Mouse (Mus musculus) ES-Bruce4 (cell line): Measurements from ENCODE around the gene Camk2n2. TPM values are rescaled to one million over a fixed set of nuclear protein-coding genes. Genes with fewer than 3 reads are reported as not detected.
"Not testable (repeated sequence)": the region's sequence is repeated elsewhere in the genome, so short reads cannot be mapped to it uniquely, and the experiment has no call there.

Source experiments
- H3K27ac ChIP-seq: 2 replicates; pipeline ENCODE4 v1.5.1; 2012; ENCODE audit warnings: low read length, inconsistent platforms; ENCODE audit not compliant: insufficient read depth
- H3K27me3 ChIP-seq: 2 replicates; pipeline ENCODE4 v1.6.1; 2012; ENCODE audit warnings: mild to moderate bottlenecking, low read length, inconsistent platforms; ENCODE audit not compliant: control insufficient read depth, poor library complexity, insufficient read depth, severe bottlenecking
- H3K36me3 ChIP-seq: 2 replicates; pipeline ENCODE4 v1.6.1; 2012; ENCODE audit warnings: inconsistent platforms, mild to moderate bottlenecking, low read length, moderate library complexity; ENCODE audit not compliant: control insufficient read depth, poor library complexity, insufficient read depth, severe bottlenecking
- H3K4me1 ChIP-seq: one replicate; pipeline ENCODE4 v1.8.1; 2011; ENCODE audit warnings: low read length; ENCODE audit not compliant: control insufficient read depth, insufficient read depth
- H3K4me3 ChIP-seq: 2 replicates; pipeline ENCODE4 v1.5.1; 2011; ENCODE audit warnings: low read depth, mild to moderate bottlenecking, low read length
- H3K9ac ChIP-seq: 2 replicates; pipeline ENCODE4 v1.6.1; 2012; ENCODE audit warnings: low read depth, mild to moderate bottlenecking, inconsistent platforms; ENCODE audit not compliant: poor library complexity, severe bottlenecking
- H3K9me3 ChIP-seq: replicated peaks from 2 replicates; pipeline ENCODE4 v1.6.1; 2012; ENCODE audit warnings: mild to moderate bottlenecking, low read length, inconsistent platforms; ENCODE audit not compliant: control insufficient read depth, poor library complexity, insufficient read depth, severe bottlenecking
- CTCF ChIP-seq: IDR thresholded peaks from one replicate; pipeline ENCODE4 v1.8.1; 2011; ENCODE audit warnings: low read depth, low read length
- EP300 ChIP-seq: IDR thresholded peaks from 2 replicates; pipeline ENCODE4 v1.6.1; 2011; ENCODE audit warnings: low read depth, low read length; ENCODE audit not compliant: insufficient read depth
- POLR2A ChIP-seq: IDR thresholded peaks from one replicate; pipeline ENCODE4 v1.8.1; 2011; ENCODE audit warnings: low read length; ENCODE audit not compliant: insufficient read depth
- polyA plus RNA-seq: library from polyadenylated mRNA; stranded (reverse); fragments of >200 nt; gene quantifications from 2 replicates; pipeline ENCODE4 v1.2.4, GENCODE M21; 2011; ENCODE audit warnings: low read depth; ENCODE audit not compliant: missing spikeins, insufficient read depth, insufficient read length

Camk2n2 gene
- polyA plus RNA-seq, result 1.7 and 2.4 TPM in 2 replicates

DNA sequence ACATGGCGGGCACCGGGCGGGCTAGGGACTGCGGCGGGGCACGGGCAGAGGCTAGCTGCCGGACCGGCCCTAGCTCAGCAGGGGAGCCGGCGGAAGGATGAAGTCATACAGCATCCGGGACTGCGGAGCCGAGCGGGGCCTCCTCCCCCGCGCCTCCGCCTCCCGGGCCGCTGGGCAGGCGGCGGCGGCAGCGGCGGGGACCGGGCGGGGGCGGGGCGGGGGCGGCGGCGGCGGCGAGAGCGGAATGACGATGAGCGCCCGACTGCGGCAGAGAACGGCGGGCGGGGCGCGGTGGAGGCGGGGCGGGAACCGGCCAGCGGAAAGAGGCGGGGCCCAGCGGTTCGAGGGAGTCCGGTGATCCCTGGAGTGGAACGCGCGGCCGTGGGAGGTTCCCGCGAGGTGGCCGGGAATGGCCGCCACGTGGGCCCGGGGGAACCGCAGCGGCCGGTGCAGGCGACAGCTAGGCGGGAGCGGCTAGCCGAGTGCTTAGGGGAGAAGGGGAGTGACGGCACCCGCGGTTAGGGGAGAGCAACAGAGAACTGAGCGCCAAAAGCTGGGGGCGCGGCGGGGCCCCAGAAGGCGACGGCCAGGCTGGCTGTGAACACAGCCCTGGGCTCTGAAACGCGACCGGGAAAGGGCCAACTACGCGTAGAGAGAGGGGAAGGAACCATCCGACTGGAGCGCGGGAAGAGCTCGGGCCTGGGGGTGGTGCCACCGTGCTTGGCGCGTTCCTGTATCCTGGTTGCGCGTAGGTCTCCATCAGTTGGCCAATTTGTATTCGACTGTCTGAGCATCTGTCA lies at the start of gene Camk2n2:
TSS of gene Camk2n2 (minus strand) at position 97 of the 800 bp plus-strand sequence.
- Histone ChIP-seq H3K36me3 (no peaks in the 10 kb centered on the region), H3K27me3 (no peaks in the 10 kb centered on the region), H3K4me3 (peak within 1 kb of the TSS; percentile 70), H3K4me1 (no peaks in the 10 kb centered on the region), H3K9ac (peak within 1 kb of the TSS; percentile 94), H3K9me3 (no peaks in the 10 kb centered on the region), H3K27ac (no peak within 1 kb of the TSS)
- TF ChIP-seq CTCF (no peak), EP300 (no peak)

GRCm38 (mm10) chr16:20670291-20670690 lies 49.2 kb upstream of the Camk2n2 start:
- Histone ChIP-seq H3K9me3 (no peaks in the 10 kb centered on the region), H3K36me3 (peaks cover 4% of the 10 kb centered on the region), H3K9ac (no peak overlapping the region)

GRCm38 (mm10) chr16:20668013-20668412 lies 46.9 kb upstream of the Camk2n2 start, which contains the start of gene Eif4g1:
Gene Eif4g1 (plus strand): TSS chr16:20668313.
- H3K9ac ChIP-seq, H3K4me1 ChIP-seq, H3K27ac ChIP-seq, H3K4me3 ChIP-seq, H3K9me3 ChIP-seq, H3K36me3 ChIP-seq, H3K27me3 ChIP-seq: not testable (repeated sequence)

More at GRCm38 (mm10) chr16:20670291-20670690, 49.2 kb upstream of the Camk2n2 start:
- H3K27me3 ChIP-seq, result no peaks in the 10 kb centered on the region
- H3K27ac ChIP-seq, result no peak overlapping the region
- H3K4me1 ChIP-seq, result no peaks in the 10 kb centered on the region
- TF ChIP-seq EP300, result no peak
- TF ChIP-seq POLR2A, result no peak
- no peak for TF ChIP-seq CTCF
- H3K4me3 ChIP-seq, result no peak overlapping the region

- H3K4me1 ChIP-seq, result no peaks in the 10 kb centered on the region
- H3K9ac ChIP-seq, result no peak overlapping the region
- H3K36me3 ChIP-seq, result peaks cover 84% of the 10 kb centered on the region
Observed at GRCm38 (mm10) chr16:20657661-20658060, 36.6 kb upstream of the Camk2n2 start.

GRCm38 (mm10) chr16:20653315-20653714 lies 32.2 kb upstream of the Camk2n2 start:
- H3K36me3 ChIP-seq, result peaks cover 46% of the 10 kb centered on the region
- no peak overlapping the region for H3K27ac ChIP-seq

More at GRCm38 (mm10) chr16:20657661-20658060, 36.6 kb upstream of the Camk2n2 start:
- TF ChIP-seq CTCF, result no peak
- no peak for TF ChIP-seq POLR2A
- no peak for TF ChIP-seq EP300
- Histone ChIP-seq H3K27me3 (no peaks in the 10 kb centered on the region), H3K4me3 (no peak overlapping the region), H3K27ac (no peak overlapping the region), H3K9me3 (no peaks in the 10 kb centered on the region)

DNA sequence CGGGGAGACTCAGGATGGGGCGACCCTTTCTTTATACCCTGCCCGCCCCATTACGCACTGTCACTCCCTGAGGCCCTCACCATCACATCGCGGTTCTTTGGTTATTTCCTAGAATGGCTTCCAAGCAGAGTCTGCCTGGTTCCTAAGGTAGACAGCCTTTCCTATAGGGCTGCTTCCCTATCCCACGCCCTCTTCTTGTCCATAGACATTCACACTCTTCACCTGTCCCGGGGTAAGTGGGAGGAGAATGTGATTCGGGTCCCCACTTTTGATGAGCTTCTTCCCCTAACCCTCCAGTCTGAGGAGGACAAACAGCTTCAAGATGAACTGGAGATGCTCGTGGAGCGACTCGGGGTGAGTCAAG lies 30.8 kb upstream of the Camk2n2 start:
- H3K27me3 ChIP-seq, result no peaks in the 10 kb centered on the region
- H3K9ac ChIP-seq, result peak overlapping the region; percentile 67
- no peak overlapping the region for H3K27ac ChIP-seq
- H3K4me3 ChIP-seq, result peak overlapping the region; percentile 92
- TF ChIP-seq CTCF (no peak), EP300 (no peak), POLR2A (no peak)
- H3K36me3 ChIP-seq, result peaks cover 32% of the 10 kb centered on the region
- no peaks in the 10 kb centered on the region for H3K9me3 ChIP-seq
- no peaks in the 10 kb centered on the region for H3K4me1 ChIP-seq

More at GRCm38 (mm10) chr16:20653315-20653714, 32.2 kb upstream of the Camk2n2 start:
- Histone ChIP-seq H3K9me3 (no peaks in the 10 kb centered on the region), H3K9ac (no peak overlapping the region), H3K27me3 (no peaks in the 10 kb centered on the region), H3K4me3 (no peak overlapping the region), H3K4me1 (no peaks in the 10 kb centered on the region)
- TF ChIP-seq POLR2A (no peak), CTCF (no peak), EP300 (no peak)
